Mouse (Mus musculus) hindbrain, embryonic 11.5 days (tissue): ENCODE results near the gene Arhgef28. TPM values are rescaled to one million over a fixed set of nuclear protein-coding genes. Genes with fewer than 3 reads are reported as not detected.

Source experiments
- ATAC-seq: fragments of 200-750 bp; cut with Nextera tagmentation; 2 replicates; pipeline ENCODE4 v1.8.0; 2017; ENCODE audit warnings: mild to moderate bottlenecking, moderate TSS enrichment, moderate library complexity; ENCODE audit not compliant: low FRiP score
- DNase-seq: peaks from one replicate; pipeline ENCODE4 v3.0.0-alpha.2; 2015; ENCODE audit warnings: low spot score
- H3K27ac ChIP-seq: fragments of 300-500 bp; sonication (generic); 2 replicates; pipeline ENCODE4 v1.5.1; 2014; ENCODE audit warnings: mild to moderate bottlenecking, low read depth, low read length
- H3K27me3 ChIP-seq: fragments of 300-500 bp; sonication (generic); 2 replicates; pipeline ENCODE4 v1.6.1; 2014; ENCODE audit warnings: mild to moderate bottlenecking, low read length, moderate library complexity, mixed read lengths; ENCODE audit not compliant: control insufficient read depth, insufficient read depth
- H3K36me3 ChIP-seq: fragments of 300-500 bp; sonication (generic); 2 replicates; pipeline ENCODE4 v1.6.1; 2014; ENCODE audit warnings: mild to moderate bottlenecking, low read length, moderate library complexity, mixed read lengths; ENCODE audit not compliant: control insufficient read depth, insufficient read depth
- H3K4me1 ChIP-seq: fragments of 300-500 bp; sonication (generic); replicated peaks from 2 replicates; pipeline ENCODE4 v1.6.1; 2014; ENCODE audit warnings: low read length, mixed read lengths; ENCODE audit not compliant: control insufficient read depth, insufficient read depth
- H3K4me2 ChIP-seq: fragments of 300-500 bp; sonication (generic); replicated peaks from 2 replicates; pipeline ENCODE4 v1.6.1; 2014; ENCODE audit warnings: mild to moderate bottlenecking, low read depth, low read length
- H3K4me3 ChIP-seq: fragments of 300-500 bp; sonication (generic); 2 replicates; pipeline ENCODE4 v1.5.1; 2014; ENCODE audit warnings: low read depth, low read length
- H3K9ac ChIP-seq: fragments of 300-500 bp; sonication (generic); 2 replicates; pipeline ENCODE4 v1.6.1; 2014; ENCODE audit warnings: low read depth, low read length
- H3K9me3 ChIP-seq: fragments of 300-500 bp; sonication (generic); 2 replicates; pipeline ENCODE4 v1.6.1; 2016; ENCODE audit warnings: low read length; ENCODE audit not compliant: control insufficient read depth
- WGBS: fragments of 180-500 bp; shearing (Covaris S2); extraction: QIAGEN DNeasy Blood & Tissue Kit; methylation state at CpG from one replicate; pipeline ENCODE4 v1.1.7; 2014; 5-methylcytosine and 5-hydroxymethylcytosine counted together
- polyA plus RNA-seq: library from polyadenylated mRNA; unstranded; fragments of >200 nt; fragmentation: Nextera tagmentation; extraction: Ambion mirVana; gene quantifications from 2 replicates; pipeline ENCODE4 v1.2.1, GENCODE M21; 2014

Gene Arhgef28
- polyA plus RNA-seq, 1 experiment from 2014 or later, result 11.8 TPM

DNA sequence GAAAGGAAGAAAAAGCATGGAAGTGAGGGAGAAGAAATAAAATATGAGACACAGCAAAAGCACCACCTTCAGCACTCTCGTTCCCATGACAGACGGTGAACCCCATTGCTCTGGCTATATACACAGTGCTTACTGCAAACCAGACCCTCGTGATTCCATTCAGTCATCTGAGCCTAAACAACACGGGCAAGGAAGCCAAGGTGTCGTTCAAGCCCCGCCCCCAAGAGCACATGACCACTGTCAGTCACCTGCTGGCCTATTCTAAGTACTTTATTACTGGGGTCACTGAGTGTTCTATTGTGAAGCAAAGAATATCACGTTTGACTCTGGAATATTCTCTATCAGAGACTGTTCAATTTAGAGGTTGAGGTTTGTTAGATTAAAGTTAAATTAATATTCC lies 202.5 kb downstream of the Arhgef28 start:
- H3K27me3 ChIP-seq, result no peaks in the 10 kb centered on the region
- ATAC-seq (no peak), DNase-seq (no peak)
- no peak overlapping the region for H3K27ac ChIP-seq
- H3K36me3 ChIP-seq, result no peaks in the 10 kb centered on the region
- H3K4me1 ChIP-seq, result no peaks in the 10 kb centered on the region
- WGBS, result 53% methylated on average over 7 of the region's 7 CpGs
- no peak overlapping the region for H3K9ac ChIP-seq
- H3K4me2 ChIP-seq, result no peak overlapping the region
- H3K9me3 ChIP-seq, result no peaks in the 10 kb centered on the region
- H3K4me3 ChIP-seq, result no peak overlapping the region

DNA sequence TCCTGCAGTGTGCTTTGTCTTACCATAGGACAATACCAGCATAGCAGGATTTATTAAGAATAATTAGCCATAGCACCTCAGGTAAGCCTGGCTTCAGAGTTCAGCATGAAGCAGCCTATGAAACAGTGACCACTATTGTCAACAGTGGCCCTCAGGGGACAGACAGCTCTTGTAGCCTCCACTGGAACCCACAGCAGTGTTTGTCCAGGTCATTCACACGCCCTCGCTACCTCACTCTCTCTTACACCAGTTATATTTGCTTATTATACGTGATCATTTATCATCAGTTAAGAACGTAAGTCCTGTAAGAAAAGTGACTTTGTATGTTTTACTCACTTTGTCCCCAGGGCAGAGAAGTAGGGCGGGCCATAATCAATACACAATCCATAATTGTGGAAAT lies 203.6 kb downstream of the Arhgef28 start:
- no peak overlapping the region for H3K4me3 ChIP-seq
- DNase-seq, result no peak
- H3K4me2 ChIP-seq, result no peak overlapping the region
- no peak overlapping the region for H3K9ac ChIP-seq
- ATAC-seq, result no peak
- 79% methylated on average over 5 of the region's 5 CpGs for WGBS
- H3K36me3 ChIP-seq, result no peaks in the 10 kb centered on the region
- H3K4me1 ChIP-seq, result no peaks in the 10 kb centered on the region
- H3K27me3 ChIP-seq, result no peaks in the 10 kb centered on the region
- no peak overlapping the region for H3K27ac ChIP-seq
- H3K9me3 ChIP-seq, result no peaks in the 10 kb centered on the region

DNA sequence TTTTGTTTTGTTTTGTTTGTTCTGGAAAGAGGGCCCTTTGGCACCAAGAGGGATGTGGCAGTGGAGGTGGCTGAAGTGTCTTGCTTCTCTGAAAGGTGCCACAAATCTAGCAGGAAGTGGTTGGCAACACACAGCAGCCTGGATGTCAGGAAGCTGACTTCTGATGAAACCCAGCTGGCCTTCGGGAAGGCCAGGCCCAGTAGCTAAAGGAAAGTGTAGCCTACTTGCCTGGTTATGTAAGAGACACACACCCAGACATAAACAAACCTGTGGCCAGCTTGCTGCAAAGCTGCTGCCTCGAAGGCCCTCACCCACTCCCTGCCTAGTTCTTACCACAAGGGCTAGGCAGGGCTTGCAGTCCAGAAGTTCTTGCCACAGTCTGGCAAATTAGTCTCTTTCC lies 204.1 kb downstream of the Arhgef28 start:
- no peak for ATAC-seq
- no peak overlapping the region for H3K27ac ChIP-seq
- WGBS, result 53% methylated on average over 2 of the region's 2 CpGs

DNA sequence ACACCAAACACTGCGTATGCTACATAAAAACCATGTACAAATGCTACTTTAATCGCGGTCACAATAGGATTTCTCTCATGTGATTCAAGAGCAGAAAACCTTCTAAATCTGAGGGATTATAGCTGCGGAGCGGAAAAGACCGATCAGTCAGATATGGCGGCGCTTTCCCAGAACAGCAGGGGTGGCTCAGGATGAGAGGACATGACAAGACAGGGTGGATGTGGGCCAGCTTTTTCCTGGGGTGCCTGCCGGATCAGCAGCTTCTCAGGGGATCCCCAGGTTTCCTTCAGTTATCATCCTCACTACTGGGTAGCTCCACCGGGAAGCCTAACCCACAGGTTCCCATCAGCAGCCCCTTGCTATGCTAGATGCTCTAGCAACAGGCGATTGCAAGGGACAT lies 204.5 kb downstream of the Arhgef28 start:
- no peaks in the 10 kb centered on the region for H3K36me3 ChIP-seq
- no peaks in the 10 kb centered on the region for H3K4me1 ChIP-seq
- H3K27me3 ChIP-seq, result no peaks in the 10 kb centered on the region
- no peak overlapping the region for H3K9ac ChIP-seq
- no peaks in the 10 kb centered on the region for H3K9me3 ChIP-seq
- H3K27ac ChIP-seq, result no peak overlapping the region
- no peak overlapping the region for H3K4me2 ChIP-seq
- DNase-seq (no peak), ATAC-seq (no peak)
- H3K4me3 ChIP-seq, result no peak overlapping the region
- 82% methylated on average over 11 of the region's 11 CpGs for WGBS

More for the DNA sequence above, 204.1 kb downstream of the Arhgef28 start:
- H3K4me3 ChIP-seq, result no peak overlapping the region
- no peaks in the 10 kb centered on the region for H3K9me3 ChIP-seq
- H3K27me3 ChIP-seq, result no peaks in the 10 kb centered on the region
- no peaks in the 10 kb centered on the region for H3K4me1 ChIP-seq
- no peak for DNase-seq
- no peak overlapping the region for H3K4me2 ChIP-seq
- no peak overlapping the region for H3K9ac ChIP-seq
- H3K36me3 ChIP-seq, result no peaks in the 10 kb centered on the region

DNA sequence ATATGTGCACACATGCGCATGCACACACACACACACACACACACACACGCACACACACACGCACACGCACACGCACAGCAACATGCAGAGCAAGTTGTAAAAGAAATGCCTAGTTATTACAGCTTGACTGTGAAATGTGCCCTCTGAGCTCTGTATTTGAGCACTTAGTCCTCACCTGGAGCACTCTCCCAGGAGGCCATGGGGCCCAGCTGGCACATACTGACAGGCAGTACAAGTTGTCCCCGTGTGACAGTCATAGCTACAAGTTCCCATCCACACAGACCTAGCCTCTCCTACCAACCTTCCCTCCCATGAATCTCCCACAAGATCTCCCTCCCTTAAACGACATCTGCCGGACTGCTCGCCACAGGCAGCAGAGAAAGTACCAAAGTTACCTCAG lies 205.4 kb downstream of the Arhgef28 start:
- Histone ChIP-seq H3K9me3 (no peaks in the 10 kb centered on the region), H3K9ac (no peak overlapping the region), H3K27ac (no peak overlapping the region), H3K4me1 (no peaks in the 10 kb centered on the region), H3K36me3 (no peaks in the 10 kb centered on the region), H3K4me3 (no peak overlapping the region), H3K4me2 (no peak overlapping the region), H3K27me3 (no peaks in the 10 kb centered on the region)
- WGBS, result 86% methylated on average over 9 of the region's 9 CpGs
- DNase-seq (no peak), ATAC-seq (no peak)

DNA sequence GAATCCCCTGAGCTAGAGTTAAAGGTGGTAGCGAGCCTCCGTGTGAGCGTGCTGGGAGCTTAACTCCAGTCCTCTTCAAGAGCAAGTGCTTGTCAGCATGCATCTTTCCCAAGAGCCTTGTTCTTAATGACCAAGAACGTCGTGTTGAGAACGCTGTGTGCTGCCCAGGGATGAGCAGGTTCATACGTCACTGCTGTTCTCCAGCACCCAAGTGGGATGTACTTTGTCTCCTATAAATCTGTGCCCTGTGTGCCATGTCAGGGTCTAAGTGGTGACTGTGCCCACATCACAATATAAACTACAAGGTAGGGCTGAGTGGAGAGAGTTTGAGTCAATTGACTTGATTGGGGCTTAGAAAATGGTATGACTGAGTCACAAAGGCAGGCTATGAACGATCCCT lies 207.1 kb downstream of the Arhgef28 start:
- DNase-seq (no peak), ATAC-seq (0 out of 2 replicates have a peak, but pooled peaks have one; percentile 39)
- no peaks in the 10 kb centered on the region for H3K4me1 ChIP-seq
- no peaks in the 10 kb centered on the region for H3K9me3 ChIP-seq
- no peaks in the 10 kb centered on the region for H3K27me3 ChIP-seq
- 77% methylated on average over 8 of the region's 8 CpGs for WGBS
- H3K4me2 ChIP-seq, result no peak overlapping the region
- H3K36me3 ChIP-seq, result no peaks in the 10 kb centered on the region
- peak overlapping the region; percentile 42; the same call in 1 of the 2 replicates for H3K27ac ChIP-seq
- H3K4me3 ChIP-seq, result no peak overlapping the region
- H3K9ac ChIP-seq, result no peak overlapping the region

DNA sequence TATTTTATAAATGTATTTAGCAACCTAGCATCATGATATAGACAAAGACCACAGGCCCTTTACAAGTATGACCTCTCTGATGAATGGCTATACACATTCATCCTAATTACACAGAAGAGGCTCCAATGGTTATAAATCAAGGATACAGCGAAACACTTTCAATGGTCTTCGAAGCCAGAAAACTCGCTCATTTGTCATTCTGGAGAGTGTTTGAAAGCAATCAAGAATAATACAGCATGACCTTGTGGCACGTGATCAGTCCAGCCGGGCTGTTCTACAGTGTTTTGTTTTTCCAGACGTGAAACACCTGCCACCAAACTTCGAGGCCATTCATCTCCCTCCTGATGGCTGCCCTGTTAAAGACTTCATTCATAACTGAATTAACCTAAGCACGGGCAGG lies 207.7 kb downstream of the Arhgef28 start:
- H3K4me3 ChIP-seq, result no peak overlapping the region
- ATAC-seq (peak; percentile 80), DNase-seq (peak; percentile 43)
- 41% methylated on average over 8 of the region's 8 CpGs for WGBS
- no peak overlapping the region for H3K27ac ChIP-seq
- no peaks in the 10 kb centered on the region for H3K27me3 ChIP-seq
- no peaks in the 10 kb centered on the region for H3K36me3 ChIP-seq
- no peaks in the 10 kb centered on the region for H3K9me3 ChIP-seq
- H3K4me2 ChIP-seq, result no peak overlapping the region
- H3K4me1 ChIP-seq, result no peaks in the 10 kb centered on the region
- H3K9ac ChIP-seq, result no peak overlapping the region

DNA sequence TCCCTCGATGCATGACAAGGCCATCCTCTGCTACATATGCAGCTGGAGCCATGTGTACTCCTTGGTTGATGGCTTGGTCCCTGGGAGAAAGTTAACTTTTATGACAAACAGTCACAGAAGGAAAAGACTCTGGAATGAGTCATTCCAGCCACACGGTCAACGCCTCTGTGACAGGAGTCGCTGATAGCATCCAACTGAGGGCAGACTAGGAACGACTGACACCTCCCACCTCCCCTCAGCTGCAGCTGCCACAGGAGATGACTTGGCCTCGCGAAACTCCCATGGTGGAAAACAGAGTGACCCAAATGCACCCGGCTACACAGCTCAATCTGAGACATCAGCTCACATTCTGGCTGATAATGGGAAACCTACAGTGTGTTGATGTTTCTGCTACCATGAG lies 215.3 kb downstream of the Arhgef28 start:
- H3K9ac ChIP-seq, result no peak overlapping the region
- H3K27ac ChIP-seq, result no peak overlapping the region
- no peaks in the 10 kb centered on the region for H3K27me3 ChIP-seq
- H3K4me3 ChIP-seq, result no peak overlapping the region
- H3K4me1 ChIP-seq, result no peaks in the 10 kb centered on the region
- no peaks in the 10 kb centered on the region for H3K9me3 ChIP-seq
- H3K36me3 ChIP-seq, result no peaks in the 10 kb centered on the region
- DNase-seq (no peak), ATAC-seq (no peak)
- 81% methylated on average over 8 of the region's 8 CpGs for WGBS
- no peak overlapping the region for H3K4me2 ChIP-seq

DNA sequence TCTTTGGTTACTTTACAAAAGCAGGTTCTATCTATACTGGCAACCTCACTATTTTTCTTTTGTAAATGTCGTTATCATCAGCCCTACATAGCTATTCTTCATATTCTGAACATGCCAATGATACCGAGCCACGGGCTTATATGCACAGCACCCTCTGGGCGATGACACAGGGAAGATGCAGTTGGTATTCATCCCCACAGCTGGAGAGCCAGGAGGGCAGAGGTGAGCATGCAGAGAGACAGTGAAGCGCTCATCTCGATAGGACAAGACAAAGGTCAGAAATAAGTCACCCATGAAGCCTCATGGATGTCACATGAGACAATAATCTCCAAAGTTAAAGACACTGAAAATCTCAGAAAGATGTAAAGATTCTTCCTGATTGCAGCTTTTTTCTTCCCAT lies 217.4 kb downstream of the Arhgef28 start:
- Histone ChIP-seq H3K36me3 (no peaks in the 10 kb centered on the region), H3K4me1 (no peaks in the 10 kb centered on the region), H3K27ac (no peak overlapping the region), H3K4me3 (no peak overlapping the region), H3K9me3 (no peaks in the 10 kb centered on the region), H3K27me3 (no peaks in the 10 kb centered on the region), H3K9ac (no peak overlapping the region), H3K4me2 (no peak overlapping the region)
- no peak for DNase-seq
- ATAC-seq, result no peak
- WGBS, result 83% methylated on average over 6 of the region's 6 CpGs
